In genomic region chr2:27888603-27889545, GRCm38 (mm10) we compare ENCODE assay signal across 7 mouse cellular contexts. TPM values are rescaled to one million over a fixed set of nuclear protein-coding genes. Genes with fewer than 3 reads are reported as not detected.
DNase-seq lines count a peak whose midpoint lies in the region; ATAC-seq lines count a peak whose summit lies in the region.

No protein-coding gene starts in this region.

- H3K9ac ChIP-seq in embryonic facial prominence, embryonic 15.5 days, result peak overlapping the region; percentile 78; the same call in 1 of the 2 replicates
- H3K9ac ChIP-seq in limb, embryonic 13.5 days, result peak overlapping the region; percentile 96
- H3K9ac ChIP-seq in neural tube, embryonic 12.5 days, result 0 out of 2 replicates have a peak overlapping the region, but pooled peaks have one; percentile 29

- H3K4me1 ChIP-seq in embryonic facial prominence, embryonic 15.5 days, result peaks cover 73% of the 10 kb centered on the region
- H3K4me1 ChIP-seq in limb, embryonic 13.5 days, result peaks cover 76% of the 10 kb centered on the region
- H3K4me1 ChIP-seq in neural tube, embryonic 12.5 days, result peaks cover 40% of the 10 kb centered on the region

- 12% methylated on average over 10 of the region's 10 CpGs for WGBS in embryonic facial prominence, embryonic 15.5 days
- WGBS in limb, embryonic 13.5 days, result 19% methylated on average over 10 of the region's 10 CpGs
- WGBS in neural tube, embryonic 12.5 days, result 30% methylated on average over 10 of the region's 10 CpGs

- DNase-seq in adrenal gland, postnatal 36 days, result peak; percentile 22 to 44
- peak; percentile 49 for DNase-seq in heart, postnatal 25 days (ENCODE audit: low spot score)
- DNase-seq in thymus, postnatal 10 days (ENCODE audit: low spot score in 2 of 2), result no peak

- ATAC-seq in embryonic facial prominence, embryonic 15.5 days (ENCODE audit: insufficient number of reproducible peaks, low FRiP score, low TSS enrichment, low read depth), result no peak
- no peak for ATAC-seq in limb, embryonic 13.5 days (ENCODE audit: low FRiP score, low read depth)
- ATAC-seq in neural tube, embryonic 12.5 days (ENCODE audit: low FRiP score, low read depth), result no peak
- no peak for ATAC-seq in megakaryocyte-erythroid progenitor cell, adult 5-6 weeks (replicated peaks; ENCODE audit: low FRiP score, low TSS enrichment, poor library complexity, severe bottlenecking)

- H3K9me3 ChIP-seq in embryonic facial prominence, embryonic 15.5 days (replicated peaks), result no peaks in the 10 kb centered on the region
- no peaks in the 10 kb centered on the region for H3K9me3 ChIP-seq in limb, embryonic 13.5 days
- no peaks in the 10 kb centered on the region for H3K9me3 ChIP-seq in neural tube, embryonic 12.5 days

- peak overlapping the region; percentile 98 for H3K27ac ChIP-seq in embryonic facial prominence, embryonic 15.5 days (replicated peaks)
- H3K27ac ChIP-seq in limb, embryonic 13.5 days, result peak overlapping the region; percentile 97
- H3K27ac ChIP-seq in neural tube, embryonic 12.5 days, result no peak overlapping the region

- peak overlapping the region; percentile 86 for H3K4me3 ChIP-seq in embryonic facial prominence, embryonic 15.5 days (replicated peaks)
- peak overlapping the region; percentile 93 for H3K4me3 ChIP-seq in limb, embryonic 13.5 days
- H3K4me3 ChIP-seq in neural tube, embryonic 12.5 days, result peak overlapping the region; percentile 60

- peak overlapping the region; percentile 84 for H3K4me2 ChIP-seq in embryonic facial prominence, embryonic 15.5 days (replicated peaks)
- peak overlapping the region; percentile 93 for H3K4me2 ChIP-seq in limb, embryonic 13.5 days (replicated peaks)
- peak overlapping the region; percentile 97 for H3K4me2 ChIP-seq in neural tube, embryonic 12.5 days (replicated peaks)

- H3K36me3 ChIP-seq in embryonic facial prominence, embryonic 15.5 days, result no peaks in the 10 kb centered on the region; the same call in 1 of the 2 replicates
- peaks cover 18% of the 10 kb centered on the region for H3K36me3 ChIP-seq in limb, embryonic 13.5 days
- no peaks in the 10 kb centered on the region for H3K36me3 ChIP-seq in neural tube, embryonic 12.5 days

- H3K27me3 ChIP-seq in embryonic facial prominence, embryonic 15.5 days, result no peaks in the 10 kb centered on the region
- H3K27me3 ChIP-seq in limb, embryonic 13.5 days, result no peaks in the 10 kb centered on the region
- peaks cover 22% of the 10 kb centered on the region for H3K27me3 ChIP-seq in neural tube, embryonic 12.5 days (replicated peaks)

- intact Hi-C loops in heart, postnatal 25 days (cut with DNase I), result loop anchor here (10.0 kb wide), 2 partner anchors 214 to 324 kb away; partner anchors contain the start of gene Rxra

RNA-seq across cellular contexts. Expression of gene Col5a1, which starts 2.6 kb away (rescaled TPM):
- total RNA-seq in adrenal gland, postnatal 36 days (2021), result 10 to 100 TPM; 51.4 to 64.3 TPM
- 217 and 242 TPM in 2 replicates for polyA plus RNA-seq in embryonic facial prominence, embryonic 15.5 days (2015; fragmentation: Nextera tagmentation; extraction: Ambion mirVana)
- 10 to 100 TPM; 50.0 to 58.3 TPM for total RNA-seq in heart, postnatal 25 days (2021)
- 128 and 133 TPM in 2 replicates for polyA plus RNA-seq in limb, embryonic 13.5 days (2015; fragmentation: Nextera tagmentation; extraction: Ambion mirVana)
- polyA plus RNA-seq in neural tube, embryonic 12.5 days (2016; fragmentation: Nextera tagmentation; extraction: Ambion mirVana), result 29.3 and 33.1 TPM in 2 replicates
- 22.0 and 24.7 TPM in 2 replicates for total RNA-seq in megakaryocyte-erythroid progenitor cell, adult 5-6 weeks (2014; fragmentation: Nextera tagmentation)
- 6.2 and 9.2 TPM in 2 replicates for total RNA-seq in megakaryocyte-erythroid progenitor cell, adult 5-6 weeks (2017)

Comparison
In these comparisons a context has a peak if more than half of its experiments do, and no peak if none do; other contexts are left out.
1. DNase-seq: peak in adrenal gland, postnatal 36 days (2 of 2) and heart, postnatal 25 days (single experiment); none in thymus, postnatal 10 days (0 of 2).
2. H3K9ac ChIP-seq: peak in every context shown above with its lines; median percentile 96 in limb, embryonic 13.5 days; 78 in embryonic facial prominence, embryonic 15.5 days; 29 in neural tube, embryonic 12.5 days.
3. Peak in every context shown above with its lines, with median percentiles within 50 percentile points of each other: H3K4me2 ChIP-seq and H3K4me3 ChIP-seq.